Mouse (Mus musculus): ENCODE measurements around the gene Slc39a12. TPM values are rescaled to one million over a fixed set of nuclear protein-coding genes. Genes with fewer than 3 reads are reported as not detected.
A peak's percentile ranks its signal among the peaks of the same experiment; 100 is the strongest.

Slc39a12 gene
- polyA plus RNA-seq, 1 experiment from 2014 or later: 0.11 TPM

DNA sequence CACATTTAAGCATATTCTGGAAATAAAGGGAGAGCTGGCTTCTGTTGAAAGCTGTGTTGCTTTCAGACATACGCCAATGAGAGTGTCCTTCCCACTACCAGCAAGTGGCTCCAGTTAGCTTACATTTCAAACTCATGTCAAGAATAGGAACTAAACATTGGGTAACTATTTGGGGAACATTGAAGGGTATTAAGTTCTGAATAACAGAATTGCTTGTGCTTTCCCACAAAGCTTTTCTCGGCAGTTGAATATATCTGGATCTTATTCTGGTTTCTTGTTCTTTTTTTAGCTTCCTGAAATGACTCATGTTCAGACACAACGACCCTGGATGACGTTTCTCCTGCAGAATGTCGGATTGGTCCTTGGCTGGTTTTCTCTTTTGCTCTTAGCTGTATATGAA lies 106.0 kb downstream of the Slc39a12 start:
- H3K36me3 ChIP-seq: no peaks in the 10 kb centered on the region
- no peak overlapping the region; the same call in 1 of the 2 replicates for H3K27ac ChIP-seq (ENCODE audit: poor library complexity, severe bottlenecking)
- no peak for ATAC-seq (ENCODE audit: insufficient number of reproducible peaks, low FRiP score)
- no peak overlapping the region for H3K9ac ChIP-seq
- WGBS: 35% methylated on average over 5 of the region's 5 CpGs
- H3K9me3 ChIP-seq (replicated peaks): no peaks in the 10 kb centered on the region
- H3K4me2 ChIP-seq: no peak overlapping the region
- H3K4me1 ChIP-seq (replicated peaks): peaks cover 29% of the 10 kb centered on the region
- H3K4me3 ChIP-seq: no peak overlapping the region
- H3K27me3 ChIP-seq (replicated peaks): no peaks in the 10 kb centered on the region

DNA sequence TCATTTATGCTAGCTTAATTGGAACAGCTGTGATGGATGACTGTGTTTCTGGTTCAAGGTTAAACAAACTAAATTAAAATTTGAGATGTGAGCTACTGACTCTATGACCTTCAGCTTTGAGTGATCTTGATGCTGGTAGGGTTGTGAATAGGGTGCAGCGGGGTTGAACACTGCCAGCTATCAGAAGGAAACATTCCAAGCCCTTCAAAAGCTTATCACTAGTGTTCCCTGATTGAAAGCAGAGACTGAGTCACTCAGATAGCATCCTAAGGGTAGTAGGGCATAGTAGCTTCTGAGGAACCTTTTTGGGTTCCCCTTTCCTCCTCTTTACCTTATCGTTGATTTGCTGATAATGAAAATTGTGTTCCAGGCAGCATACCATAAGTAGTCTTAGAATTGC lies 108.0 kb downstream of the Slc39a12 start:
- Histone ChIP-seq H3K4me2 (peak overlapping the region; percentile 43), H3K27me3 (replicated peaks) (no peaks in the 10 kb centered on the region), H3K27ac (ENCODE audit: poor library complexity, severe bottlenecking) (peak overlapping the region; percentile 83), H3K36me3 (no peaks in the 10 kb centered on the region), H3K4me3 (no peak overlapping the region), H3K9me3 (replicated peaks) (no peaks in the 10 kb centered on the region), H3K4me1 (replicated peaks) (peaks cover 29% of the 10 kb centered on the region), H3K9ac (no peak overlapping the region)
- WGBS: 2% methylated on average over 2 of the region's 2 CpGs
- ATAC-seq (ENCODE audit: insufficient number of reproducible peaks, low FRiP score): peak; percentile 53

DNA sequence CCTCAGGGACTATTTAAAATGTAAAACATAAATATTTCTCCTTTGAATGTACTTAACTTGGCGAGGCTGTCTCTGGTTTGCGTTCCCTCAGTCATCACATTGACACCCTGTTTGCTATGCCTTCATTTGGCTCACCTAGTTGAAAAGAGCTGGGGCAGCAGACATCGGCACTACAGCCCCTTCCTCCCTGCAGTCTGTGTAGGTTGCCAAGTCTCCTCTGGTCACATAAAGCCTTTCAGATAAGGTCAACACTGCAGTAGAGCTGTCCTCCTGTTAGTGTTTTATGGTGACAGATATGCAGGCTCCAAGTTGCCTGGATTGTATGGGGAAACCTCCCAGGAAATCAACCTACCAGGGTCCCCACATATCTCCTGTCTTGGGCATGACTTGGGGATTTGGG lies 114.4 kb downstream of the Slc39a12 start:
- 13% methylated on average over 3 of the region's 3 CpGs for WGBS
- no peak overlapping the region for H3K4me2 ChIP-seq
- no peak overlapping the region for H3K9ac ChIP-seq
- H3K9me3 ChIP-seq (replicated peaks): no peaks in the 10 kb centered on the region
- H3K4me1 ChIP-seq (replicated peaks): peaks cover 21% of the 10 kb centered on the region
- no peaks in the 10 kb centered on the region for H3K36me3 ChIP-seq
- H3K27ac ChIP-seq (ENCODE audit: poor library complexity, severe bottlenecking): peak overlapping the region; percentile 45
- ATAC-seq (ENCODE audit: insufficient number of reproducible peaks, low FRiP score): 0 out of 2 replicates have a peak, but pooled peaks have one; percentile 51
- no peak overlapping the region for H3K4me3 ChIP-seq
- H3K27me3 ChIP-seq (replicated peaks): no peaks in the 10 kb centered on the region

DNA sequence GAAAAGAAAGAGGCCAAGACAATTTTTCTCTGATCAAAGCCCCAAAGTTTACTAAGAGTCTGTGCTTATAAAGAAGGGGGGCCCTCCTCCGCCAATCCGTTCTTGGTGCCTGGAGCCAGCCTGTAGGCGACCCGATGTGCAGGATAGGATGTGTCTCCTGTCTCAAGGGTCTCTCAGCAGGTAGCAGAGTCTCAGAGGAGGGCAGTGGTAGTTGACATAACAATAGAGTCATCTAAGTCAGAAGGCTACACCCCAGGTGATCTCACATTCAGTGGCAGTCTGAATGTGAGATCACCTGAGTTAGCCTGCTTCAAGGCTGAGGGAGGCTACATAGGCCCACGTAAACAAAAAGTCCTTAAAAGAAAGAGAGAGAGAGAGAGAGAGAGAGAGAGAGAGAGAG lies 130.1 kb downstream of the Slc39a12 start:
- Histone ChIP-seq H3K4me3 (no peak overlapping the region), H3K9ac (no peak overlapping the region), H3K4me1 (replicated peaks) (peaks cover 4% of the 10 kb centered on the region), H3K27ac (ENCODE audit: poor library complexity, severe bottlenecking) (no peak overlapping the region), H3K36me3 (no peaks in the 10 kb centered on the region), H3K9me3 (replicated peaks) (no peaks in the 10 kb centered on the region), H3K27me3 (replicated peaks) (no peaks in the 10 kb centered on the region), H3K4me2 (no peak overlapping the region)
- 63% methylated on average over 5 of the region's 5 CpGs for whole genome bisulfite sequencing
- ATAC-seq (ENCODE audit: insufficient number of reproducible peaks, low FRiP score): no peak

DNA sequence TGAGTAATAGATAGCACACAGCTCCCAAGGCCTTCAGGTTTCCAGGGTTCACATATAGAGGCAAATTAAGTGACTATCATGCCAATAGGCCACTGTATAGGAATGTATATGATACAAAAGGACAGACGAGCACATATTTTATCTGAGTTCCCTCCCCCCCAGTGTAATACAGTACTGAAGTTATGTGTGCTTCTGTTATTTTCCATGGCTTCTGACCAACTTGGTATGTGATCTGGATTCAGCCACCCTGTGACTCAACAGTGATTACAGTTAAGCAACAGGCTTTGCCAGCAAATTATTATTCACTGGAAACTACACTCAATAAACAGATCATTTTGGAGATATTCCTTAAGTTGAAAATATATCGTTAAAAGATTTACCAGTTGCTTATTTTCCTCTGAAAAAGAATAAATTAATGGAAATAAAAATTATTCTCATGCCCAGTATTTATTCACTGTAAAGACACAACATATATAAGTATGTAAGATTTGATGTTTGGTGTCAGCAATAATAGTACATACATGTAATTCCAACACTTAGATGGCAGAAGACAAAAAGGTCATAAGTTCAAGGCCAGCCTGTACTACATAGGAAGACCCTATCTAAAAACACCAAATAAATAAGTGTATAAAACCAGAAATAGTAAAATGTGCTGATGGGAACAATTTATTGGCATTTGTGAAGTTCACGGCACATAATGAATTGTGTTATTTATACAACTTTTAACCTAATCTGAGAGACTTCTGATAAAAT lies 146.4 kb downstream of the Slc39a12 start:
- Histone ChIP-seq H3K9ac (no peak overlapping the region), H3K4me2 (no peak overlapping the region), H3K4me1 (replicated peaks) (no peaks in the 10 kb centered on the region), H3K4me3 (no peak overlapping the region), H3K27me3 (replicated peaks) (no peaks in the 10 kb centered on the region), H3K27ac (ENCODE audit: poor library complexity, severe bottlenecking) (no peak overlapping the region), H3K9me3 (replicated peaks) (no peaks in the 10 kb centered on the region), H3K36me3 (no peaks in the 10 kb centered on the region)
- no peak for ATAC-seq (ENCODE audit: insufficient number of reproducible peaks, low FRiP score)
- 71% methylated on average over 3 of the region's 3 CpGs for WGBS

DNA sequence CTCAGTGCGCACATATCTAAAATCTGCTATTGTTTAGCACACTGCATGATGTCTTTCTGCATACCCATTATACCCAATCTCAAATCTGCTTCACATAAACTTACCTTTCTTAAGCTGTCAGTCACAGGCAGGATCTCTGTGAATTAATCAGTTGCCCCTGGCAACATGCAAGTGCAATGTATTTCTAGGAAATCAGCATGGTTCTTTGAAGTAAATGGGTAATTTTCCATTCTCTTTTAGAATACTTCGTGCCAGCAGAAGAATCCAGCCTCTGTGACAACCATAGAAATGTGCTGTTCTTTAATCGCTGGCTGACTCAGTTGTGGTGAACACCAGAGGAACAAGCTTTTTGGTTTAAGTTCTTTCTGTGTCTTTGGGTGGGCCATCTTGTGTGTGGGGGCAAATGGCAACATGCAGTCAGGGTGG lies 147.1 kb downstream of the Slc39a12 start:
- no peak for ATAC-seq (ENCODE audit: insufficient number of reproducible peaks, low FRiP score)
- H3K27ac ChIP-seq (ENCODE audit: poor library complexity, severe bottlenecking): no peak overlapping the region
- 84% methylated on average over 3 of the region's 3 CpGs for WGBS
- H3K27me3 ChIP-seq (replicated peaks): no peaks in the 10 kb centered on the region
- no peaks in the 10 kb centered on the region for H3K36me3 ChIP-seq
- H3K4me1 ChIP-seq (replicated peaks): no peaks in the 10 kb centered on the region
- no peaks in the 10 kb centered on the region for H3K9me3 ChIP-seq (replicated peaks)
- no peak overlapping the region for H3K4me2 ChIP-seq
- no peak overlapping the region for H3K4me3 ChIP-seq
- H3K9ac ChIP-seq: no peak overlapping the region

DNA sequence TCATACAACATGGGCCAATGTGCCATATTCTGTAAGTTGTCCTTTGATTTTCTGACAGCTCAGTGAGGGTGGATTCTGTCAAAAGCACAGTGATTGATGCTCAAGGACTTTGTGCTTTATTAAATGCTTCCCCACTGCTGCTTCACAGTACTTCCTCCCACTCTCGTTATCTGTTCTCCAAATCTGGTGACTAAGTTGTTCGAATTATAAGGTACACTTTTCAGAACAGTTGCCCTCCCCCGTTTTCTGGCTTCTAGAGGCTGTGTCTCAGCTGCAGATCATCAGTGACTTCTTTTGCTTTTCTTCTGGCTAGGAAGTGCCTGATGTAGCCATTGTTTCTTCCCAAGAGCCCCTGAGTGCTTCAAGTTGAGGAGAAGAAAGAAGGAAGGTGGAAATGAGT lies 149.7 kb downstream of the Slc39a12 start:
- no peak overlapping the region for H3K4me3 ChIP-seq
- WGBS: 66% methylated on average over 3 of the region's 3 CpGs
- ATAC-seq (ENCODE audit: insufficient number of reproducible peaks, low FRiP score): no peak
- H3K27ac ChIP-seq (ENCODE audit: poor library complexity, severe bottlenecking): no peak overlapping the region
- H3K9me3 ChIP-seq (replicated peaks): no peaks in the 10 kb centered on the region
- H3K4me2 ChIP-seq: no peak overlapping the region
- H3K9ac ChIP-seq: no peak overlapping the region
- H3K4me1 ChIP-seq (replicated peaks): no peaks in the 10 kb centered on the region
- H3K36me3 ChIP-seq: no peaks in the 10 kb centered on the region
- no peaks in the 10 kb centered on the region for H3K27me3 ChIP-seq (replicated peaks)

DNA sequence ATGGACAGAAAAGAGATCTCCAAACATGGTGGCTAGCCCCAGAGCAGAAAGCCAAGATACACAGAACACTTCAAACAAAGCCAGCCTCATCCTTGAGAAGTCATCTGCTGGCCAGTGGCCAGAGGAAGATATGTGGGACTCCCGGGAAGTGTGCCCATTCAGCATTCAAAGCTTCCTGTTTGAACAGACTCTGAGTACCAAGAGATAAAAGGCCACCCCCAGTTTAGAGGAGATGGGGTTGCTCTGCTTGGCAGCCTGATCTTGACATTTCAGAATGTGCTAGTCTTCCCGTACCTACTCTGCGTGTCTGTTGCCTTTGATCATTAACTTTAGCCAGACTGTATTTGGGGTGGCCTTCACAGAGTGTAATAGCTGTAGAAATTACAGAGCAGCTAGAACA lies 155.2 kb downstream of the Slc39a12 start:
- no peaks in the 10 kb centered on the region for H3K9me3 ChIP-seq (replicated peaks)
- no peaks in the 10 kb centered on the region for H3K36me3 ChIP-seq
- WGBS: 48% methylated on average over 3 of the region's 3 CpGs
- no peak overlapping the region for H3K4me3 ChIP-seq
- ATAC-seq (ENCODE audit: insufficient number of reproducible peaks, low FRiP score): no peak
- H3K27me3 ChIP-seq (replicated peaks): no peaks in the 10 kb centered on the region
- no peak overlapping the region for H3K4me2 ChIP-seq
- H3K9ac ChIP-seq: no peak overlapping the region
- H3K27ac ChIP-seq (ENCODE audit: poor library complexity, severe bottlenecking): no peak overlapping the region; the same call in 1 of the 2 replicates
- peaks cover 4% of the 10 kb centered on the region for H3K4me1 ChIP-seq (replicated peaks)

DNA sequence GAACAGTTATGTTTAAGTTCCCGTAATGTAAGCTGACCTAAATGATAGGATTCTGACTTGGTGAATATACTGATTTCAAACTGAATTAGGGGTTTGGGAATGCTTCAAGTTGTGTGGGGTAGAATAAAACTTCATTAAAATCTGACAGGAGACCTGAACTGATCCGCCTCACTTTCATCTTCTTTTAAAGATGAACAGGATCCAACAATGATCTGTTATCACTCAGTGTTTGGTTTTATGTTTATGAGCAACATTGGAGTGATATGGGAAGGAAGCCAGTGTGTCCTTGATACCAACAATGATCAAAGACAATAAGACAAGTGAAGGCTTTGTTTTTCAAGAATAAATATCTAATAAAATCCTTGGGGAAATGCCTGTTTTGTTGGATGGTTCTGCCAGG lies 155.7 kb downstream of the Slc39a12 start:
- Histone ChIP-seq H3K27me3 (replicated peaks) (no peaks in the 10 kb centered on the region), H3K4me1 (replicated peaks) (peaks cover 4% of the 10 kb centered on the region), H3K27ac (ENCODE audit: poor library complexity, severe bottlenecking) (no peak overlapping the region), H3K9me3 (replicated peaks) (no peaks in the 10 kb centered on the region), H3K4me3 (no peak overlapping the region), H3K36me3 (no peaks in the 10 kb centered on the region), H3K9ac (no peak overlapping the region), H3K4me2 (no peak overlapping the region)
- no peak for ATAC-seq (ENCODE audit: insufficient number of reproducible peaks, low FRiP score)
- WGBS: 72% methylated on average over 2 of the region's 2 CpGs

Other genes with a start within 250 kb of the Slc39a12 start
- gene Tmem236, start 213.8 kb upstream of the Slc39a12 start, polyA plus RNA-seq (2016; fragmentation: Nextera tagmentation; extraction: Ambion mirVana): 0.05 and 0.09 TPM in 2 replicates
- gene Mrc1, start 158.9 kb upstream of the Slc39a12 start, polyA plus RNA-seq (2016; fragmentation: Nextera tagmentation; extraction: Ambion mirVana): 3.0 and 3.3 TPM in 2 replicates
- 11.0 and 13.0 TPM in 2 replicates for gene Cacnb2, start 214.8 kb downstream of the Slc39a12 start, polyA plus RNA-seq (2016; fragmentation: Nextera tagmentation; extraction: Ambion mirVana)

Data from heart, embryonic 12.5 days (tissue).